Mouse (Mus musculus) adrenal gland, postnatal 25 days (tissue): ENCODE results near the gene Accsl. TPM values are rescaled to one million over a fixed set of nuclear protein-coding genes. Genes with fewer than 3 reads are reported as not detected.

Source experiments
- DNase-seq: peaks from one replicate; pipeline ENCODE4 v3.0.0; 2021; ENCODE audit warnings: mixed read lengths
- long read RNA-seq: library from polyadenylated mRNA; stranded (forward); transcript quantifications from one replicate; pipeline ENCODE4 v2.0.0, GENCODE M21; 2021
- total RNA-seq: library from RNA; stranded (reverse); gene quantifications from 2 replicates; pipeline ENCODE4 v1.2.3, GENCODE M21; 2021

The Accsl gene
- total RNA-seq = 0.76 TPM in 1 of 2 replicates, not detected in the other
- long read RNA-seq, partial matches to known transcripts = 0 of 1 reads
- long read RNA-seq, other reads (novel, unspliced or antisense) = 1 of 1 reads

- no peak for DNase-seq
Measured at GRCm38 (mm10) chr2:93869107-93869600, at the start of gene Accsl. Gene Accsl (minus strand): TSS chr2:93869157.

GRCm38 (mm10) chr2:93913552-93913951, 44.6 kb upstream of the Accsl start:
- DNase-seq = no peak

- peak; percentile 46 for DNase-seq
Measured at GRCm38 (mm10) chr2:93911942-93912341, 43.0 kb upstream of the Accsl start.

GRCm38 (mm10) chr2:93909716-93910115, 40.8 kb upstream of the Accsl start:
- no peak for DNase-seq

- DNase-seq = no peak
Measured at GRCm38 (mm10) chr2:93907519-93908294, 38.8 kb upstream of the Accsl start.

GRCm38 (mm10) chr2:93906316-93906715, 37.4 kb upstream of the Accsl start:
- peak; percentile 36 for DNase-seq

- no peak for DNase-seq
Measured at GRCm38 (mm10) chr2:93903415-93903814, 34.5 kb upstream of the Accsl start.

GRCm38 (mm10) chr2:93902680-93903305, 33.8 kb upstream of the Accsl start:
- no peak for DNase-seq

- no peak for DNase-seq
Measured at GRCm38 (mm10) chr2:93899397-93900380, 30.7 kb upstream of the Accsl start.

GRCm38 (mm10) chr2:93891611-93892280, 22.8 kb upstream of the Accsl start:
- DNase-seq = peak; percentile 52

GRCm38 (mm10) chr2:93890143-93890542, 21.2 kb upstream of the Accsl start:
- no peak for DNase-seq

GRCm38 (mm10) chr2:93889071-93889470, 20.1 kb upstream of the Accsl start:
- DNase-seq = no peak

- DNase-seq = no peak
Measured at GRCm38 (mm10) chr2:93888366-93888765, 19.4 kb upstream of the Accsl start.

- DNase-seq = no peak
Measured at GRCm38 (mm10) chr2:93887273-93887672, 18.3 kb upstream of the Accsl start.

- DNase-seq = peak; percentile 17
Measured at GRCm38 (mm10) chr2:93886013-93886794, 17.2 kb upstream of the Accsl start.

GRCm38 (mm10) chr2:93883066-93883465, 14.1 kb upstream of the Accsl start:
- no peak for DNase-seq

- DNase-seq = peak; percentile 50
Measured at GRCm38 (mm10) chr2:93881640-93882367, 12.8 kb upstream of the Accsl start.

GRCm38 (mm10) chr2:93880981-93881380, 12.0 kb upstream of the Accsl start:
- DNase-seq = no peak

GRCm38 (mm10) chr2:93880450-93880849, 11.5 kb upstream of the Accsl start:
- DNase-seq = no peak

- no peak for DNase-seq
Measured at GRCm38 (mm10) chr2:93877005-93877404, 8.0 kb upstream of the Accsl start.
